In the genomic region with DNA sequence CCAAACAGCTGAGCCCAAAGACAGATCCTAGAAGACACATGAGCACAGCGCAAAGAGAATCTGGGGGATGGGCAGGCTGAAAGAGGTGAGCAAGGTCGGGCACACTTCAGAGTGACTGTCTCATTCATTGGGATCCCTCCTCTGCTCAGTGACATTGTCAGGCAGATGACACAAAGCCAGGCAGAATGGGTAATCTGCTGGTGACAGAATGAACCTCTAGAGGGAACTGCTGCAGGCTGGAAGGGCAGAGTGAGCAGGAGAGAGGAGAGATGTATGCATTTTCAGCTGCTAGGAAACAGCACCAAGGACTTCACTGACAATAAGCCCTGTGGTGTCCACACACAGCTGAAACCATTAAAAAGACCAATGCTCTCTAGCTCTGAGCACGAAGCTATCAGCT, we compare ENCODE assay signal across 9 mouse cellular contexts.
A peak's percentile ranks its signal among the peaks of the same experiment; 100 is the strongest.
DNase-seq lines count a peak whose midpoint lies in the region; ATAC-seq and TF ChIP-seq lines count a peak whose summit lies in the region.
"Had no signal": no experiment of that assay in that cellular context is flagged by ENCODE, and none has a peak within 500 bp of the region (broad histone marks: within the 10 kb centered on the region; RNA-seq: fewer than 3 reads in every experiment).

No protein-coding gene starts in this region.

- H3K9me3 ChIP-seq in heart, postnatal 0 days (replicated peaks; ENCODE audit: control insufficient read depth, low read length), result no peaks in the 10 kb centered on the region
- H3K9me3 ChIP-seq in forebrain, embryonic 15.5 days, result no peaks in the 10 kb centered on the region
- no peaks in the 10 kb centered on the region for H3K9me3 ChIP-seq in midbrain, embryonic 15.5 days
- H3K9me3 ChIP-seq: kidney, embryonic 15.5 days had no signal

- peak; percentile 31 for DNase-seq in heart, postnatal 0 days (ENCODE audit: low spot score)
- no peak for DNase-seq in heart, adult 18-20 months
- DNase-seq in lung, postnatal 36 days, result no peak
- DNase-seq in lung, postnatal 14 days, result no peak
- DNase-seq: lung, postnatal 10 days had no signal

- H3K27me3 ChIP-seq in heart, postnatal 0 days (ENCODE audit: control insufficient read depth, insufficient read depth, low read length), result no peaks in the 10 kb centered on the region
- H3K27me3 ChIP-seq in forebrain, embryonic 15.5 days, result no peaks in the 10 kb centered on the region
- no peaks in the 10 kb centered on the region for H3K27me3 ChIP-seq in midbrain, embryonic 15.5 days (replicated peaks)
- H3K27me3 ChIP-seq: kidney, embryonic 15.5 days had no signal

- ATAC-seq in heart, postnatal 0 days (ENCODE audit: insufficient read depth, low read depth), result peak; percentile 43; the same call in 1 of the 2 replicates
- peak; percentile 34 for ATAC-seq in forebrain, embryonic 15.5 days (replicated peaks)
- peak; percentile 41; the same call in 1 of the 2 replicates for ATAC-seq in midbrain, embryonic 15.5 days (replicated peaks)

- H3K27ac ChIP-seq in heart, postnatal 0 days (ENCODE audit: low read depth), result no peak overlapping the region
- H3K27ac ChIP-seq in cortical plate, adult 2 months (ENCODE audit: insufficient read depth, low read length), result no peak overlapping the region
- H3K27ac ChIP-seq in forebrain, embryonic 15.5 days (replicated peaks), result peak overlapping the region; percentile 29
- 0 out of 2 replicates have a peak overlapping the region, but pooled peaks have one; percentile 7 for H3K27ac ChIP-seq in midbrain, embryonic 15.5 days
- H3K27ac ChIP-seq: kidney, embryonic 15.5 days had no signal

- TF ChIP-seq POLR2A in cortical plate, adult 2 months (IDR thresholded peaks at IDR 0.05; ENCODE audit: extremely low read depth, insufficient read depth, low read length), result no peak

- no peaks in the 10 kb centered on the region for H3K36me3 ChIP-seq in heart, postnatal 0 days (replicated peaks; ENCODE audit: control insufficient read depth, insufficient read depth, low read length)
- H3K36me3 ChIP-seq in forebrain, embryonic 15.5 days, result no peaks in the 10 kb centered on the region
- H3K36me3 ChIP-seq in midbrain, embryonic 15.5 days (replicated peaks), result no peaks in the 10 kb centered on the region
- H3K36me3 ChIP-seq: kidney, embryonic 15.5 days had no signal

- no peak overlapping the region for H3K4me2 ChIP-seq in heart, postnatal 0 days (ENCODE audit: low read depth, low read length)
- no peak overlapping the region for H3K4me2 ChIP-seq in forebrain, embryonic 15.5 days (replicated peaks)
- no peak overlapping the region for H3K4me2 ChIP-seq in midbrain, embryonic 15.5 days
- H3K4me2 ChIP-seq: kidney, embryonic 15.5 days had no signal

- no peak overlapping the region for H3K9ac ChIP-seq in heart, postnatal 0 days (replicated peaks; ENCODE audit: low read depth, low read length)
- no peak overlapping the region for H3K9ac ChIP-seq in forebrain, embryonic 15.5 days (replicated peaks)
- no peak overlapping the region for H3K9ac ChIP-seq in midbrain, embryonic 15.5 days
- H3K9ac ChIP-seq: kidney, embryonic 15.5 days had no signal

- H3K4me3 ChIP-seq in heart, postnatal 0 days (ENCODE audit: low read depth, low read length), result no peak overlapping the region
- no peak overlapping the region for H3K4me3 ChIP-seq in cortical plate, adult 2 months (ENCODE audit: insufficient read depth, low read length)
- H3K4me3 ChIP-seq in forebrain, embryonic 15.5 days, result no peak overlapping the region
- no peak overlapping the region for H3K4me3 ChIP-seq in midbrain, embryonic 15.5 days
- H3K4me3 ChIP-seq: kidney, embryonic 15.5 days had no signal

- WGBS in heart, postnatal 0 days, result 24% methylated on average over 3 of the region's 3 CpGs
- WGBS in forebrain, embryonic 15.5 days, result 41% methylated on average over 3 of the region's 3 CpGs
- 23% methylated on average over 3 of the region's 3 CpGs for WGBS in midbrain, embryonic 15.5 days

- no peak for TF ChIP-seq EP300 in heart, postnatal 0 days (IDR thresholded peaks at IDR 0.05; ENCODE audit: low read depth)

- H3K4me1 ChIP-seq in heart, postnatal 0 days (ENCODE audit: control insufficient read depth, insufficient read depth), result peaks cover 35% of the 10 kb centered on the region
- H3K4me1 ChIP-seq in cortical plate, adult 2 months (ENCODE audit: control insufficient read depth, insufficient read depth, low read length), result peaks cover 12% of the 10 kb centered on the region
- peaks cover 29% of the 10 kb centered on the region for H3K4me1 ChIP-seq in forebrain, embryonic 15.5 days
- peaks cover 39% of the 10 kb centered on the region for H3K4me1 ChIP-seq in midbrain, embryonic 15.5 days

- peak; percentile 50; the same call in 1 of the 2 replicates for TF ChIP-seq CTCF in heart, postnatal 0 days (IDR thresholded peaks at IDR 0.05; ENCODE audit: low read depth)
- peak; percentile 31; the same call in 1 of the 2 replicates for TF ChIP-seq CTCF in cortical plate, adult 2 months (IDR thresholded peaks at IDR 0.05; ENCODE audit: extremely low read depth, insufficient read depth, low read length)

Comparison
In these comparisons a context has a peak if more than half of its experiments do, and no peak if none do; other contexts are left out.
1. H3K27ac ChIP-seq: peak in forebrain, embryonic 15.5 days (single experiment) and midbrain, embryonic 15.5 days (single experiment); none in heart, postnatal 0 days (single experiment) and cortical plate, adult 2 months (single experiment).
2. Peak in every context shown above with its lines, with median percentiles within 50 percentile points of each other: ATAC-seq.